Mouse (Mus musculus): ENCODE results near the gene Mylk4. TPM values are rescaled to one million over a fixed set of nuclear protein-coding genes. Genes with fewer than 3 reads are reported as not detected.

Mylk4 gene
- polyA plus RNA-seq, 1 experiment from 2014 or later: not detected

- WGBS: 72% methylated on average over 5 of the region's 5 CpGs
- no peak for DNase-seq (ENCODE audit: low spot score)
- no peaks in the 10 kb centered on the region for H3K27me3 ChIP-seq (ENCODE audit: insufficient read depth, poor library complexity, severe bottlenecking)
- H3K27ac ChIP-seq: no peak overlapping the region
- no peak overlapping the region for H3K4me3 ChIP-seq
- H3K36me3 ChIP-seq: no peaks in the 10 kb centered on the region
- H3K4me1 ChIP-seq (replicated peaks): no peaks in the 10 kb centered on the region
- no peaks in the 10 kb centered on the region for H3K9me3 ChIP-seq
These were observed 699 bp downstream of the Mylk4 start for GRCm38 (mm10) chr13:32783055-32783454.

- Histone ChIP-seq H3K36me3 (no peaks in the 10 kb centered on the region), H3K4me1 (replicated peaks) (no peaks in the 10 kb centered on the region), H3K4me3 (no peak overlapping the region), H3K27ac (no peak overlapping the region), H3K27me3 (ENCODE audit: insufficient read depth, poor library complexity, severe bottlenecking) (no peaks in the 10 kb centered on the region), H3K9me3 (no peaks in the 10 kb centered on the region)
- no peak for DNase-seq (ENCODE audit: low spot score)
- 82% methylated on average over 3 of the region's 3 CpGs for WGBS
These were observed 4.9 kb downstream of the Mylk4 start for GRCm38 (mm10) chr13:32778861-32779260.

DNA sequence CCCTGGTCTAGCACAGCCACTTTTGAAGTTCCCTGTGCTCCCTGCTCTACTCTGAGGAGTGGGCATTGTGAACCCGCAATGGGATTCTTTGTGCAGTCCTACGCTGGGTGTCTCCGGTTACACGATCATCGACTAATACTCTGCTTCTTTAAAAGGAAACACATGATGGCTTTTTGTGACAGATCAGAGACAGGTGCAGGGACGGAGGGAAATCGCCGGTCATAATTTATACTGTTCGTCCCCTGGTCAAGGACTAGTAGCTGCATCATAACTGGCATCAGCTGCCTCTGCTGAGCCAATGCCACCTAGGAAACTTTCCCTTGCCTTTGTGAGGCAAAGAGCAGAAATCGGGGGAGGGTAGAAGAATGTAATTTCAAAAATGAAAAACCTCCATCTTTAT is 7.4 kb downstream of the Mylk4 start:
- H3K4me1 ChIP-seq (replicated peaks): no peaks in the 10 kb centered on the region
- no peak overlapping the region for H3K4me3 ChIP-seq
- no peaks in the 10 kb centered on the region for H3K27me3 ChIP-seq (ENCODE audit: insufficient read depth, poor library complexity, severe bottlenecking)
- no peaks in the 10 kb centered on the region for H3K36me3 ChIP-seq
- no peak overlapping the region for H3K27ac ChIP-seq
- no peaks in the 10 kb centered on the region for H3K9me3 ChIP-seq
- no peak for DNase-seq (ENCODE audit: low spot score)
- WGBS: 90% methylated on average over 10 of the region's 10 CpGs

- WGBS: 91% methylated on average over 9 of the region's 9 CpGs
- Histone ChIP-seq H3K36me3 (no peaks in the 10 kb centered on the region), H3K4me1 (replicated peaks) (no peaks in the 10 kb centered on the region), H3K4me3 (no peak overlapping the region), H3K27ac (no peak overlapping the region), H3K27me3 (ENCODE audit: insufficient read depth, poor library complexity, severe bottlenecking) (no peaks in the 10 kb centered on the region), H3K9me3 (no peaks in the 10 kb centered on the region)
- no peak for DNase-seq (ENCODE audit: low spot score)
These were observed 7.9 kb downstream of the Mylk4 start for GRCm38 (mm10) chr13:32775889-32776288.

GRCm38 (mm10) chr13:32769960-32770359 is 13.8 kb downstream of the Mylk4 start:
- Histone ChIP-seq H3K4me3 (no peak overlapping the region), H3K36me3 (no peaks in the 10 kb centered on the region), H3K9me3 (no peaks in the 10 kb centered on the region), H3K27me3 (ENCODE audit: insufficient read depth, poor library complexity, severe bottlenecking) (no peaks in the 10 kb centered on the region), H3K27ac (no peak overlapping the region), H3K4me1 (replicated peaks) (no peaks in the 10 kb centered on the region)
- 17% methylated on average over 3 of the region's 3 CpGs for WGBS
- DNase-seq (ENCODE audit: low spot score): no peak

- no peak overlapping the region for H3K4me3 ChIP-seq
- H3K36me3 ChIP-seq: no peaks in the 10 kb centered on the region
- no peaks in the 10 kb centered on the region for H3K9me3 ChIP-seq
- WGBS: 12% methylated on average over 4 of the region's 4 CpGs
- peaks cover 4% of the 10 kb centered on the region; the same call in 1 of the 2 replicates for H3K4me1 ChIP-seq (replicated peaks)
- no peak overlapping the region for H3K27ac ChIP-seq
- no peak for DNase-seq (ENCODE audit: low spot score)
- H3K27me3 ChIP-seq (ENCODE audit: insufficient read depth, poor library complexity, severe bottlenecking): no peaks in the 10 kb centered on the region
These were observed 15.7 kb downstream of the Mylk4 start for GRCm38 (mm10) chr13:32768104-32768503.

GRCm38 (mm10) chr13:32764448-32764847 is 19.3 kb downstream of the Mylk4 start:
- no peak overlapping the region for H3K27ac ChIP-seq
- H3K4me3 ChIP-seq: no peak overlapping the region
- WGBS: 25% methylated on average over 7 of the region's 7 CpGs
- no peaks in the 10 kb centered on the region for H3K9me3 ChIP-seq
- no peak for DNase-seq (ENCODE audit: low spot score)
- no peaks in the 10 kb centered on the region for H3K27me3 ChIP-seq (ENCODE audit: insufficient read depth, poor library complexity, severe bottlenecking)
- peaks cover 4% of the 10 kb centered on the region; the same call in 1 of the 2 replicates for H3K4me1 ChIP-seq (replicated peaks)
- H3K36me3 ChIP-seq: no peaks in the 10 kb centered on the region

- H3K36me3 ChIP-seq: no peaks in the 10 kb centered on the region
- no peaks in the 10 kb centered on the region for H3K9me3 ChIP-seq
- H3K27ac ChIP-seq: no peak overlapping the region
- no peak overlapping the region for H3K4me3 ChIP-seq
- WGBS: 91% methylated on average over 3 of the region's 3 CpGs
- peaks cover 10% of the 10 kb centered on the region for H3K4me1 ChIP-seq (replicated peaks)
- no peaks in the 10 kb centered on the region for H3K27me3 ChIP-seq (ENCODE audit: insufficient read depth, poor library complexity, severe bottlenecking)
- no peak for DNase-seq (ENCODE audit: low spot score)
These were observed 20.6 kb downstream of the Mylk4 start for GRCm38 (mm10) chr13:32763141-32763540.

DNA sequence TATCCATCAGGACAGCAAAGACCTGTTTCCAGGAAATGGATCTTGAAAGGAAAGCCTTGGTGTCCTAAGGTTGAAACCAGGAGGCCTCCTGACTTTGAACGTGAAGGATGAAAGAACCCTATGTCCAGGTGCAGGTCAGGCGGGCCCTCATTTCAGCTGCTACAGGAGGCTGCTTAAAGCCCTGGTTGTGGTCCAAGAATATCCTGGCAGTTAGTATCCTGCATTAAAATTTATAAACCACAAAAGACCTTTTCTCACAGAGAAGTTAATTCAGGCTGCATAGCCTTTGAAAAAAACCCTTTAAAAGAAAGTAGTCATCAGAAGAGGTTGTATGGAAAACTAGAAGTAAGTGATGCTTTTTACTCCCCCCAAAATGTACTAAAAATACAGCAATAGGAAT is 23.0 kb downstream of the Mylk4 start:
- H3K9me3 ChIP-seq: no peaks in the 10 kb centered on the region
- no peaks in the 10 kb centered on the region for H3K27me3 ChIP-seq (ENCODE audit: insufficient read depth, poor library complexity, severe bottlenecking)
- H3K36me3 ChIP-seq: no peaks in the 10 kb centered on the region
- peaks cover 10% of the 10 kb centered on the region for H3K4me1 ChIP-seq (replicated peaks)
- WGBS: 90% methylated on average over 2 of the region's 2 CpGs
- no peak overlapping the region for H3K27ac ChIP-seq
- no peak overlapping the region for H3K4me3 ChIP-seq
- DNase-seq (ENCODE audit: low spot score): no peak

DNA sequence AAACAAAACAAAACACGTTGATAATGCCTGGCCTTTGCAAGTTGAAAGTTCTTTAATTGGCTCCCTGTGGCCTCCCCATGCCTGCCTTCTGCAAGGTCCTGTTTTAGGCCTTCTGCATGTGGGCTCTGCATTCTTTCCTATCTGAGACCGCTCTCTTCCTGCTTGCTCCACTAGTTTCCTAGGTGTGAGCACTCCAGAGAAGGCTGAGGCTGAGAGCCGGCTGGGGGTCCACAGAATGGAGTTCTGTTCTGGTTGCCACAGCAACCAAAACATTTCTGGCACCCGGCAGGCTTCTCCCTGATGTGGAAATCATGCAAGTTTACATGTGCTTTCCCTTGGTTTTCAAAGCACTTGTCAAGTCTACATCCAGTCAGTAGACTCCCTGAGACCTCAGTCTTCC is 24.7 kb downstream of the Mylk4 start:
- 9% methylated on average over 4 of the region's 4 CpGs for WGBS
- H3K4me1 ChIP-seq (replicated peaks): peaks cover 5% of the 10 kb centered on the region
- H3K27me3 ChIP-seq (ENCODE audit: insufficient read depth, poor library complexity, severe bottlenecking): no peaks in the 10 kb centered on the region
- no peak overlapping the region for H3K27ac ChIP-seq
- H3K36me3 ChIP-seq: no peaks in the 10 kb centered on the region
- no peak overlapping the region for H3K4me3 ChIP-seq
- H3K9me3 ChIP-seq: no peaks in the 10 kb centered on the region
- DNase-seq (ENCODE audit: low spot score): no peak

DNA sequence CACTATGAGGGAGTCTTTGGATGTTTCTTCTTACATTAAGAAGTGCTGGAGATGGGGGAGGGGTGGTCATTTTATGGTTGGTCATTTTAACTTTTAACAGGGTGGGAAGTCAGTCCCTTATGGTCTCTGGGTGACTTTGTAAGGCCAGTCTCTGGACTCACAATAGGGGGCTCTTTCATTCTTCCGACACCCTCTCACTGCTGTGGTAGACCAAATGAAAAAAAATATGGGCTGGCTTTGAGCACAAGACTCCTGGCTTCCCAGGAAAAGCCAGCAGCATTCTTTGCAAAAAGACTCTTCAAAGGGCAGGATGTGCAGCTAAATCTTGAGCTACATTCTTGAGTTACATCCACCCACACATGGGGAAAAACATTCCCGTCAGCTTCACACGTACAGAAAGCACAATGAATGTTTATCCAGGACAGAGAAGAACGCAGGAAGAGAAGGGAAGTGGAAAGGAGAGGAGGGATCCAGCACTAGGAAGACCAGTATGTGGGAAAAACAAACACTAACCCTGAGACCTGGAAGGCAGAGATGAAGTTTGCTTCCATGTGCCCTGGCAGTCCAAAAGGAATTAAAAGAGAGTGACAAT is 31.6 kb downstream of the Mylk4 start:
- H3K4me1 ChIP-seq (replicated peaks): no peaks in the 10 kb centered on the region
- H3K27me3 ChIP-seq (ENCODE audit: insufficient read depth, poor library complexity, severe bottlenecking): no peaks in the 10 kb centered on the region
- no peak overlapping the region for H3K4me3 ChIP-seq
- no peak for DNase-seq (ENCODE audit: low spot score)
- no peaks in the 10 kb centered on the region for H3K36me3 ChIP-seq
- 46% methylated on average over 4 of the region's 4 CpGs for WGBS
- H3K27ac ChIP-seq: no peak overlapping the region
- no peaks in the 10 kb centered on the region for H3K9me3 ChIP-seq

DNA sequence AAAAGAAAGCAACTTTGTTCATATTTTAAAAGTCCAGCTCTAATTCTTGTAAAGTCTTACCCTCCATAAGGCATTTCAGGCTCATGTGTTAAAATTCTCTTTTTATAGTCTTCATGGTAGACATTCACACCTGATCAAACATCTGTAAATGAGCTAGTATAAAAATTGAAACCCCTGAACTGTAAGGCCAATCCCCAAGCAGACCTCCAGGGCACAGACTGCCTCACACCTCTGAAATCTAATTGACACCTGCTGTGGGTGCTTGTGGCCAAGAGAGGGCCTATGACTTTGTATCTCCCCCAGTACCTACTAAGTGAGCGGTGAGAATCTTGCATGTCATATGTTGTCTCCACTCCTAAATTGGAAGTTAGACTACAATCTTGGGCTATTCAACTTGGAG is 33.2 kb downstream of the Mylk4 start:
- Histone ChIP-seq H3K27ac (no peak overlapping the region), H3K27me3 (ENCODE audit: insufficient read depth, poor library complexity, severe bottlenecking) (no peaks in the 10 kb centered on the region), H3K4me3 (no peak overlapping the region), H3K36me3 (no peaks in the 10 kb centered on the region), H3K9me3 (no peaks in the 10 kb centered on the region), H3K4me1 (replicated peaks) (no peaks in the 10 kb centered on the region)
- DNase-seq (ENCODE audit: low spot score): no peak
- WGBS: 87% methylated on average over 1 of the region's 1 CpGs

- H3K9me3 ChIP-seq: no peaks in the 10 kb centered on the region
- no peak overlapping the region for H3K4me3 ChIP-seq
- H3K27me3 ChIP-seq (ENCODE audit: insufficient read depth, poor library complexity, severe bottlenecking): no peaks in the 10 kb centered on the region
- WGBS: 59% methylated on average over 2 of the region's 2 CpGs
- no peaks in the 10 kb centered on the region for H3K36me3 ChIP-seq
- no peaks in the 10 kb centered on the region for H3K4me1 ChIP-seq (replicated peaks)
- no peak for DNase-seq (ENCODE audit: low spot score)
- H3K27ac ChIP-seq: no peak overlapping the region
These were observed 35.3 kb downstream of the Mylk4 start for GRCm38 (mm10) chr13:32748421-32748820.

- H3K9me3 ChIP-seq: no peaks in the 10 kb centered on the region
- no peak overlapping the region for H3K4me3 ChIP-seq
- H3K27ac ChIP-seq: no peak overlapping the region
- H3K4me1 ChIP-seq (replicated peaks): no peaks in the 10 kb centered on the region
- DNase-seq (ENCODE audit: low spot score): no peak
- H3K27me3 ChIP-seq (ENCODE audit: insufficient read depth, poor library complexity, severe bottlenecking): no peaks in the 10 kb centered on the region
- no peaks in the 10 kb centered on the region for H3K36me3 ChIP-seq
- 84% methylated on average over 7 of the region's 7 CpGs for WGBS
These were observed 42.6 kb downstream of the Mylk4 start for GRCm38 (mm10) chr13:32741161-32741560.
